Comparison of ENCODE assay signal across 8 mouse cellular contexts in genomic region chr3:37203984-37204428, GRCm38 (mm10). TPM values are rescaled to one million over a fixed set of nuclear protein-coding genes. Genes with fewer than 3 reads are reported as not detected.
DNase-seq lines count a peak whose midpoint lies in the region; ATAC-seq and TF ChIP-seq lines count a peak whose summit lies in the region.

No protein-coding gene starts in this region.

- peak overlapping the region; percentile 77 for H3K9ac ChIP-seq in heart, embryonic 11.5 days (ENCODE audit: low read depth, low read length)
- peak overlapping the region; percentile 74 for H3K9ac ChIP-seq in kidney, embryonic 16.5 days (replicated peaks; ENCODE audit: low read length)
- peak overlapping the region; percentile 58 for H3K9ac ChIP-seq in liver, adult 2 months (ENCODE audit: low read depth, low read length)

- H3K9me3 ChIP-seq in erythroblast, embryonic 14.5 days (ENCODE audit: control insufficient read depth, low read length), result no peaks in the 10 kb centered on the region
- H3K9me3 ChIP-seq in heart, embryonic 11.5 days (replicated peaks; ENCODE audit: control insufficient read depth, low read length), result no peaks in the 10 kb centered on the region
- no peaks in the 10 kb centered on the region for H3K9me3 ChIP-seq in kidney, embryonic 16.5 days (ENCODE audit: low read length)

- H3K27ac ChIP-seq in heart, embryonic 11.5 days (ENCODE audit: low read depth, low read length), result no peak overlapping the region
- H3K27ac ChIP-seq in kidney, embryonic 16.5 days (ENCODE audit: low read length), result no peak overlapping the region
- no peak overlapping the region for H3K27ac ChIP-seq in liver, adult 2 months (replicated peaks; ENCODE audit: insufficient read depth, low read depth, low read length)

- H3ac ChIP-seq in C2C12 (ENCODE audit: control insufficient read depth, insufficient read length, low read depth) (peak overlapping the region; percentile 60), myocyte (ENCODE audit: control insufficient read depth, insufficient read length) (no peak overlapping the region)

- H3K4me1 ChIP-seq in erythroblast, embryonic 14.5 days (ENCODE audit: control insufficient read depth), result peaks cover 8% of the 10 kb centered on the region
- H3K4me1 ChIP-seq in heart, embryonic 11.5 days (ENCODE audit: control insufficient read depth, insufficient read depth, low read length), result peaks cover 4% of the 10 kb centered on the region; the same call in 1 of the 2 replicates
- no peaks in the 10 kb centered on the region for H3K4me1 ChIP-seq in kidney, embryonic 16.5 days (ENCODE audit: insufficient read depth, low read length)
- H3K4me1 ChIP-seq in liver, adult 2 months (ENCODE audit: control insufficient read depth, insufficient read depth, low read length), result peaks cover 8% of the 10 kb centered on the region; the same call in 1 of the 2 replicates

- H3K27me3 ChIP-seq in C2C12 (ENCODE audit: control insufficient read depth, insufficient read depth, insufficient read length) (no peaks in the 10 kb centered on the region), myocyte (ENCODE audit: control insufficient read depth, insufficient read depth, insufficient read length) (peaks cover 6% of the 10 kb centered on the region)
- H3K27me3 ChIP-seq in erythroblast, embryonic 14.5 days (ENCODE audit: control insufficient read depth), result no peaks in the 10 kb centered on the region
- H3K27me3 ChIP-seq in heart, embryonic 11.5 days (ENCODE audit: control insufficient read depth, insufficient read depth, low read length), result no peaks in the 10 kb centered on the region; the same call in 1 of the 2 replicates
- no peaks in the 10 kb centered on the region for H3K27me3 ChIP-seq in kidney, embryonic 16.5 days (ENCODE audit: insufficient read depth, low read length)
- H3K27me3 ChIP-seq in liver, adult 2 months (ENCODE audit: control insufficient read depth, insufficient read depth, low read length), result no peaks in the 10 kb centered on the region
- no peaks in the 10 kb centered on the region for H3K27me3 ChIP-seq in splenic B cell, adult 2 months (ENCODE audit: control insufficient read depth, insufficient read depth, low read length, poor library complexity, severe bottlenecking)

- H3K4me2 ChIP-seq in heart, embryonic 11.5 days, result peak overlapping the region; percentile 84
- H3K4me2 ChIP-seq in kidney, embryonic 16.5 days (replicated peaks; ENCODE audit: low read depth, low read length), result peak overlapping the region; percentile 93
- peak overlapping the region; percentile 98 for H3K4me2 ChIP-seq in myocyte (ENCODE audit: low read depth)

- no peak for ATAC-seq in heart, embryonic 11.5 days (replicated peaks; ENCODE audit: insufficient number of reproducible peaks, low FRiP score, low TSS enrichment)
- peak; percentile 81 for ATAC-seq in kidney, embryonic 16.5 days (ENCODE audit: low FRiP score, low TSS enrichment)

- no peaks in the 10 kb centered on the region for H3K36me3 ChIP-seq in C2C12 (ENCODE audit: control insufficient read depth, insufficient read depth)
- no peaks in the 10 kb centered on the region for H3K36me3 ChIP-seq in erythroblast, embryonic 14.5 days (ENCODE audit: control insufficient read depth)
- H3K36me3 ChIP-seq in heart, embryonic 11.5 days (ENCODE audit: control insufficient read depth, insufficient read depth, low read length), result no peaks in the 10 kb centered on the region
- no peaks in the 10 kb centered on the region for H3K36me3 ChIP-seq in kidney, embryonic 16.5 days (ENCODE audit: insufficient read depth, low read length)
- H3K36me3 ChIP-seq in liver, adult 2 months (ENCODE audit: control insufficient read depth, insufficient read depth, low read length), result no peaks in the 10 kb centered on the region
- H3K36me3 ChIP-seq in myocyte (ENCODE audit: control insufficient read depth, insufficient read depth), result no peaks in the 10 kb centered on the region
- H3K36me3 ChIP-seq in splenic B cell, adult 2 months (ENCODE audit: control insufficient read depth, insufficient read depth, low read length, poor library complexity, severe bottlenecking), result no peaks in the 10 kb centered on the region

- WGBS in heart, embryonic 11.5 days (ENCODE audit: insufficient replicate concordance), result 2% methylated on average over 11 of the region's 11 CpGs
- WGBS in kidney, embryonic 16.5 days, result 1% methylated on average over 11 of the region's 11 CpGs
- 1% methylated on average over 11 of the region's 11 CpGs for WGBS in liver, adult 2 months

- peak overlapping the region; percentile 21 for H3K4me3 ChIP-seq in C2C12 (ENCODE audit: insufficient read depth, poor library complexity, severe bottlenecking)
- H3K4me3 ChIP-seq in erythroblast, embryonic 14.5 days (replicated peaks), result peak overlapping the region; percentile 64
- H3K4me3 ChIP-seq in heart, embryonic 11.5 days (ENCODE audit: low read depth, low read length), result peak overlapping the region; percentile 61
- peak overlapping the region; percentile 63 for H3K4me3 ChIP-seq in kidney, embryonic 16.5 days (ENCODE audit: low read length)
- H3K4me3 ChIP-seq in liver, adult 2 months (ENCODE audit: insufficient read depth, low read depth, low read length), result peak overlapping the region; percentile 63
- H3K4me3 ChIP-seq in myocyte, result peak overlapping the region; percentile 26

- TF ChIP-seq CTCF in C2C12 (IDR thresholded peaks at IDR 0.05; ENCODE audit: control insufficient read depth, insufficient read depth, insufficient read length), result peak; percentile 39
- TF ChIP-seq CTCF in brain, embryonic 14.5 days (IDR thresholded peaks at IDR 0.05; ENCODE audit: borderline replicate concordance, extremely low read depth, insufficient read depth, insufficient read length), result peak; percentile 83; the same call in 1 of the 2 replicates
- TF ChIP-seq CTCF in liver, adult 2 months (IDR thresholded peaks at IDR 0.05; ENCODE audit: low read depth, low read length), result peak; percentile 51

- no peaks in the 10 kb centered on the region for H3K79me3 ChIP-seq in C2C12 (ENCODE audit: low read depth)

- H3K79me2 ChIP-seq in C2C12 (ENCODE audit: control insufficient read depth, insufficient read depth) (no peaks in the 10 kb centered on the region), myocyte (ENCODE audit: control insufficient read depth, insufficient read depth) (no peaks in the 10 kb centered on the region)
- no peaks in the 10 kb centered on the region for H3K79me2 ChIP-seq in liver, adult 2 months (ENCODE audit: control insufficient read depth, insufficient read depth, low read length)

- no peak for TF ChIP-seq POLR2A in brain, embryonic 14.5 days (IDR thresholded peaks at IDR 0.05; ENCODE audit: borderline replicate concordance, extremely low read depth, insufficient read depth, insufficient read length, poor library complexity, severe bottlenecking)
- no peak for TF ChIP-seq POLR2A in liver, adult 2 months (IDR thresholded peaks at IDR 0.05; ENCODE audit: extremely low read depth, insufficient read depth, low read length)
- no peak for TF ChIP-seq POLR2A in myocyte (IDR thresholded peaks at IDR 0.05; ENCODE audit: insufficient read length, low read depth)

- peak; percentile 94 for DNase-seq in brain, embryonic 14.5 days (ENCODE audit: low read depth)
- peak; percentile 67 for DNase-seq in liver, adult 2 months (ENCODE audit: extremely low read depth, low read depth, low spot score)
- peak; percentile 90 for DNase-seq in splenic B cell, adult 2 months (ENCODE audit: low read depth, low spot score)

TF ChIP-seq in C2C12, 6 proteins besides CTCF, POLR2A, EP300 and RAD21:
- no peak for TF ChIP-seq MAX (IDR thresholded peaks at IDR 0.05)
- TF ChIP-seq CEBPB (IDR thresholded peaks at IDR 0.05; ENCODE audit: low read depth), result no peak
- TF ChIP-seq MYOG (IDR thresholded peaks at IDR 0.05; ENCODE audit: control insufficient read depth, extremely low read depth, insufficient read length), result no peak
- no peak for TF ChIP-seq FOSL1 (IDR thresholded peaks at IDR 0.05; ENCODE audit: insufficient read depth, low read length, poor library complexity, severe bottlenecking)
- no peak for TF ChIP-seq USF1 (IDR thresholded peaks at IDR 0.05; ENCODE audit: low read depth)
- no peak for TF ChIP-seq MYOD1 (IDR thresholded peaks at IDR 0.05; ENCODE audit: control insufficient read depth, insufficient read length, low read depth)

TF ChIP-seq in myocyte, 11 proteins besides CTCF, POLR2A, EP300 and RAD21:
- TF ChIP-seq SRF (IDR thresholded peaks at IDR 0.05; ENCODE audit: control insufficient read depth, insufficient read length, low read depth), result no peak
- TF ChIP-seq MYOD1 (IDR thresholded peaks at IDR 0.05; ENCODE audit: control insufficient read depth in 1 of 3, insufficient read length in 2 of 3, low read depth in 2 of 3), result peak in 1 of 3 experiments; percentile 30
- TF ChIP-seq MYOG (IDR thresholded peaks at IDR 0.05; ENCODE audit: control insufficient read depth in 1 of 3, insufficient read depth in 1 of 3, insufficient read length in 2 of 3, low read depth in 2 of 3), result peak in 1 of 3 experiments; percentile 18
- TF ChIP-seq POLR2AphosphoS2 (IDR thresholded peaks at IDR 0.05; ENCODE audit: insufficient read length, low read depth), result no peak
- TF ChIP-seq MAX (IDR thresholded peaks at IDR 0.05; ENCODE audit: low read depth), result no peak
- no peak for TF ChIP-seq CEBPB (IDR thresholded peaks at IDR 0.05; ENCODE audit: insufficient read depth, poor library complexity, severe bottlenecking)
- no peak for TF ChIP-seq REST (IDR thresholded peaks at IDR 0.05; ENCODE audit: insufficient read depth, insufficient read length)
- no peak for TF ChIP-seq TCF3 (IDR thresholded peaks at IDR 0.05; ENCODE audit: insufficient read length, low read depth)

RNA-seq across cellular contexts. Expression of gene Il21, which starts 28.4 kb away (rescaled TPM):
- polyA plus RNA-seq in C2C12 (2012; fragmentation: generic; extraction: Trizol), result not detected
- not detected in 2 replicates for polyA plus RNA-seq in brain, embryonic 14.5 days (2012; rRNA removed)
- polyA plus RNA-seq in erythroblast, embryonic 14.5 days (2012), result not detected in 2 replicates
- not detected in 2 replicates for polyA plus RNA-seq in heart, embryonic 11.5 days (2014; fragmentation: Nextera tagmentation; extraction: Ambion mirVana)
- polyA plus RNA-seq in kidney, embryonic 16.5 days (2015; fragmentation: Nextera tagmentation; extraction: Ambion mirVana), result not detected in 2 replicates
- total RNA-seq in liver, adult 2 months (2014; rRNA removed), result not detected in 2 replicates
- polyA plus RNA-seq in liver, adult 2 months (2012; rRNA removed), result not detected in 2 replicates
- polyA plus RNA-seq in myocyte (2012; fragmentation: generic; extraction: Trizol), result not detected
